ENCODE assay signal across 23 mouse cellular contexts in the genomic region with DNA sequence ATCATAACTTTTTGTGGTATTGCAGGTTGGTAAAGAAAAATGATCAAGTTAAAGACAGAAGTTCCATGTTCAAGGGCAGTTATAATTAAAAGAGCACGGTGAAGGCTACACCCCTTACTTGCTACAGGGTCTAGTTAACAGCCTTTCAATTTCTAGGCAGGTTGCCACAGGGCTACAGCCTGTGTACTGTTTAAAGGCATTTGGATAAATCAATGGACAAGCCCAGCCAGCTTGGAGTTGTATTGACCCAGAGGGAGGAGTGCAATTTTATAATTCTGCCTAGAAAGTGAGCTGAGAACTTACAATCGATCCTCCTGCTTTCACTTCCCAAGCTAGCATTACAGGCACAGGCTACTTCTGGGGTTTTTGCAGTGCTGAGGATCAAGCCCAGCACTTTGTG.
A peak's percentile ranks its signal among the peaks of the same experiment; 100 is the strongest.
DNase-seq lines count a peak whose midpoint lies in the region; ATAC-seq lines count a peak whose summit lies in the region.
"Had no signal": no experiment of that assay in that cellular context is flagged by ENCODE, and none has a peak within 500 bp of the region (broad histone marks: within the 10 kb centered on the region; RNA-seq: fewer than 3 reads in every experiment).

No protein-coding gene starts in this region.

- peak; percentile 16 for DNase-seq in midbrain, embryonic 14.5 days
- DNase-seq in NIH3T3 (ENCODE audit: low read depth) (peak; percentile 22), adipocyte (ENCODE audit: low spot score) (no peak)
- peak; percentile 51 for DNase-seq in large intestine, adult 2 months (ENCODE audit: low read depth, low spot score)
- DNase-seq: adrenal gland, adult 2 months; adrenal gland, postnatal 36 days; B cell, adult 2 months; cerebellum, adult 11 months; cerebellum, adult 8-10 months; cerebellum, postnatal 14 days; embryo, embryonic 11 days; forebrain, postnatal 0 days; gastrocnemius, postnatal 14 days; heart, postnatal 10 days had no signal

- 70% methylated on average over 2 of the region's 2 CpGs for WGBS in hindbrain, embryonic 15.5 days
- 72% methylated on average over 2 of the region's 2 CpGs for WGBS in hindbrain, embryonic 16.5 days
- WGBS in midbrain, embryonic 14.5 days: 77% methylated on average over 2 of the region's 2 CpGs
- 85% methylated on average over 2 of the region's 2 CpGs for WGBS in midbrain, embryonic 13.5 days
- 20% methylated on average over 2 of the region's 2 CpGs for WGBS in large intestine, adult 2 months

- H3K27me3 ChIP-seq in hindbrain, embryonic 15.5 days: no peaks in the 10 kb centered on the region
- H3K27me3 ChIP-seq in hindbrain, embryonic 16.5 days (replicated peaks; ENCODE audit: control insufficient read depth, insufficient read depth, low read length): no peaks in the 10 kb centered on the region
- H3K27me3 ChIP-seq in midbrain, embryonic 14.5 days (ENCODE audit: control insufficient read depth, insufficient read depth, low read length): no peaks in the 10 kb centered on the region
- H3K27me3 ChIP-seq in midbrain, embryonic 13.5 days: no peaks in the 10 kb centered on the region
- H3K27me3 ChIP-seq: embryonic facial prominence, embryonic 15.5 days; Patski had no signal

- H3K4me2 ChIP-seq in hindbrain, embryonic 15.5 days: peak overlapping the region; percentile 17; the same call in 1 of the 2 replicates
- H3K4me2 ChIP-seq in hindbrain, embryonic 16.5 days (ENCODE audit: low read length): no peak overlapping the region
- no peak overlapping the region for H3K4me2 ChIP-seq in midbrain, embryonic 14.5 days (ENCODE audit: low read length)
- no peak overlapping the region for H3K4me2 ChIP-seq in midbrain, embryonic 13.5 days (replicated peaks)
- H3K4me2 ChIP-seq: embryonic facial prominence, embryonic 15.5 days; hindbrain, embryonic 14.5 days had no signal

- no peaks in the 10 kb centered on the region for H3K9me3 ChIP-seq in hindbrain, embryonic 15.5 days
- no peaks in the 10 kb centered on the region for H3K9me3 ChIP-seq in hindbrain, embryonic 16.5 days (ENCODE audit: control insufficient read depth, low read length)
- no peaks in the 10 kb centered on the region for H3K9me3 ChIP-seq in midbrain, embryonic 14.5 days (ENCODE audit: control insufficient read depth, low read length)
- H3K9me3 ChIP-seq in midbrain, embryonic 13.5 days: no peaks in the 10 kb centered on the region
- H3K9me3 ChIP-seq: embryonic facial prominence, embryonic 15.5 days had no signal

- H3K4me3 ChIP-seq in hindbrain, embryonic 15.5 days: no peak overlapping the region
- no peak overlapping the region for H3K4me3 ChIP-seq in hindbrain, embryonic 16.5 days (ENCODE audit: low read length)
- H3K4me3 ChIP-seq in midbrain, embryonic 14.5 days (replicated peaks; ENCODE audit: low read depth, low read length): no peak overlapping the region
- H3K4me3 ChIP-seq in midbrain, embryonic 13.5 days (replicated peaks): no peak overlapping the region
- H3K4me3 ChIP-seq: embryonic facial prominence, embryonic 15.5 days had no signal

- no peaks in the 10 kb centered on the region for H3K36me3 ChIP-seq in hindbrain, embryonic 15.5 days
- no peaks in the 10 kb centered on the region for H3K36me3 ChIP-seq in hindbrain, embryonic 16.5 days (ENCODE audit: control insufficient read depth, insufficient read depth, low read length)
- no peaks in the 10 kb centered on the region for H3K36me3 ChIP-seq in midbrain, embryonic 14.5 days (ENCODE audit: control insufficient read depth, insufficient read depth, low read length)
- H3K36me3 ChIP-seq in midbrain, embryonic 13.5 days: no peaks in the 10 kb centered on the region
- H3K36me3 ChIP-seq: embryonic facial prominence, embryonic 15.5 days had no signal

- H3K4me1 ChIP-seq in hindbrain, embryonic 15.5 days (replicated peaks): peaks cover 14% of the 10 kb centered on the region
- peaks cover 5% of the 10 kb centered on the region for H3K4me1 ChIP-seq in hindbrain, embryonic 16.5 days (ENCODE audit: control insufficient read depth, insufficient read depth, low read depth, low read length)
- H3K4me1 ChIP-seq in midbrain, embryonic 14.5 days (ENCODE audit: control insufficient read depth, insufficient read depth, low read length): peaks cover 7% of the 10 kb centered on the region; the same call in 1 of the 2 replicates
- peaks cover 14% of the 10 kb centered on the region for H3K4me1 ChIP-seq in midbrain, embryonic 13.5 days (replicated peaks)
- H3K4me1 ChIP-seq: embryonic facial prominence, embryonic 15.5 days had no signal

- no peak overlapping the region for H3K9ac ChIP-seq in hindbrain, embryonic 15.5 days
- H3K9ac ChIP-seq in hindbrain, embryonic 16.5 days (ENCODE audit: low read depth, low read length): no peak overlapping the region
- no peak overlapping the region for H3K9ac ChIP-seq in midbrain, embryonic 14.5 days (replicated peaks; ENCODE audit: low read length)
- no peak overlapping the region for H3K9ac ChIP-seq in midbrain, embryonic 13.5 days (replicated peaks)
- H3K9ac ChIP-seq: embryonic facial prominence, embryonic 15.5 days; forebrain, postnatal 0 days; hindbrain, embryonic 14.5 days had no signal

- no peak overlapping the region for H3K27ac ChIP-seq in hindbrain, embryonic 15.5 days (replicated peaks)
- no peak overlapping the region for H3K27ac ChIP-seq in hindbrain, embryonic 16.5 days (ENCODE audit: low read depth, low read length)
- no peak overlapping the region for H3K27ac ChIP-seq in midbrain, embryonic 14.5 days (replicated peaks; ENCODE audit: low read depth, low read length)
- no peak overlapping the region for H3K27ac ChIP-seq in midbrain, embryonic 13.5 days
- H3K27ac ChIP-seq: embryonic facial prominence, embryonic 15.5 days; hindbrain, embryonic 14.5 days had no signal

- ATAC-seq in hindbrain, embryonic 15.5 days (ENCODE audit: low FRiP score, low read depth): no peak
- no peak for ATAC-seq in hindbrain, embryonic 16.5 days
- no peak for ATAC-seq in midbrain, embryonic 14.5 days (ENCODE audit: low FRiP score, low TSS enrichment)
- no peak for ATAC-seq in midbrain, embryonic 13.5 days
- no peak for ATAC-seq in megakaryocyte, adult 5-6 weeks (ENCODE audit: poor library complexity, severe bottlenecking)
- ATAC-seq: activated CD4-positive, CD25-positive, alpha-beta regulatory T cell, adult 4 months; CD4-positive, CD25-positive, alpha-beta regulatory T cell, adult 4 months; forebrain, postnatal 0 days; Patski had no signal
